8 mouse cellular contexts compared by ENCODE assay signal in genomic region chr6:34862791-34863403, GRCm38 (mm10). TPM values are rescaled to one million over a fixed set of nuclear protein-coding genes. Genes with fewer than 3 reads are reported as not detected.
DNase-seq lines count a peak whose midpoint lies in the region; ATAC-seq and TF ChIP-seq lines count a peak whose summit lies in the region.

Tmem140 (plus strand) TSS chr6:34863146.

- H3K27ac ChIP-seq in kidney, postnatal 0 days, result peak within 1 kb of the TSS; percentile 60
- H3K27ac ChIP-seq in forebrain, embryonic 12.5 days, result no peak within 1 kb of the TSS

- no peaks in the 10 kb centered on the region for H3K36me3 ChIP-seq in kidney, postnatal 0 days (ENCODE audit: insufficient read depth, low read length)
- no peaks in the 10 kb centered on the region for H3K36me3 ChIP-seq in forebrain, embryonic 12.5 days (replicated peaks)

- peak within 1 kb of the TSS; percentile 44; the same call in 1 of the 2 replicates for H3K9ac ChIP-seq in kidney, postnatal 0 days (ENCODE audit: low read depth, low read length)
- H3K9ac ChIP-seq in forebrain, embryonic 12.5 days, result no peak within 1 kb of the TSS

- 14% methylated on average over 11 of the region's 11 CpGs for WGBS in kidney, postnatal 0 days
- 67% methylated on average over 11 of the region's 11 CpGs for WGBS in forebrain, embryonic 12.5 days

- TF ChIP-seq CTCF in kidney, postnatal 0 days (IDR thresholded peaks at IDR 0.05; ENCODE audit: low read depth), result no peak

- H3K4me3 ChIP-seq in kidney, postnatal 0 days (replicated peaks; ENCODE audit: low read depth, low read length), result peak within 1 kb of the TSS; percentile 27
- H3K4me3 ChIP-seq in forebrain, embryonic 12.5 days (replicated peaks), result no peak within 1 kb of the TSS

- DNase-seq in CD8-positive naive resting alpha-beta T cell, adult 2 months (ENCODE audit: low read depth in 2 of 2, low spot score in 2 of 2), result peak; percentile 48 to 60
- DNase-seq in adrenal gland, postnatal 10 days, result peak; percentile 75
- peak; percentile 86 for DNase-seq in heart, adult 8-10 months (ENCODE audit: low spot score)
- peak; percentile 81 for DNase-seq in kidney, postnatal 0 days (ENCODE audit: low spot score)
- no peak for DNase-seq in frontal cortex, postnatal 14 days (ENCODE audit: low spot score in 2 of 2)
- DNase-seq in right cerebral cortex, adult 2 months (ENCODE audit: low spot score in 2 of 2), result no peak

- H3K4me1 ChIP-seq in kidney, postnatal 0 days (replicated peaks; ENCODE audit: insufficient read depth, low read length), result peaks cover 15% of the 10 kb centered on the region
- no peaks in the 10 kb centered on the region for H3K4me1 ChIP-seq in forebrain, embryonic 12.5 days

- H3K9me3 ChIP-seq in kidney, postnatal 0 days (replicated peaks; ENCODE audit: low read length), result no peaks in the 10 kb centered on the region
- H3K9me3 ChIP-seq in forebrain, embryonic 12.5 days, result no peaks in the 10 kb centered on the region

- no peaks in the 10 kb centered on the region for H3K27me3 ChIP-seq in kidney, postnatal 0 days (ENCODE audit: insufficient read depth, low read length)
- no peaks in the 10 kb centered on the region for H3K27me3 ChIP-seq in forebrain, embryonic 12.5 days

- ATAC-seq in kidney, postnatal 0 days (replicated peaks; ENCODE audit: low FRiP score, low read depth), result peak; percentile 72
- ATAC-seq in megakaryocyte progenitor cell, adult 5-6 weeks (replicated peaks; ENCODE audit: poor library complexity), result peak; percentile 54
- ATAC-seq in forebrain, embryonic 12.5 days (ENCODE audit: low FRiP score), result no peak

- H3K4me2 ChIP-seq in kidney, postnatal 0 days (ENCODE audit: low read length), result peak within 1 kb of the TSS; percentile 56
- H3K4me2 ChIP-seq in forebrain, embryonic 12.5 days, result no peak within 1 kb of the TSS

RNA-seq across cellular contexts. Expression of gene Tmem140, which starts in this region (rescaled TPM):
- total RNA-seq in adrenal gland, postnatal 10 days (2021), result 10 to 100 TPM; 23.8 to 34.7 TPM
- total RNA-seq in heart, adult 8-10 months (2022), result 10 to 100 TPM; 17.8 to 27.1 (median 24.5) TPM
- polyA plus RNA-seq in kidney, postnatal 0 days (2015; fragmentation: Nextera tagmentation; extraction: Ambion mirVana), result 6.2 and 7.3 TPM in 2 replicates
- total RNA-seq in megakaryocyte progenitor cell, adult 5-6 weeks (2015), result 0.10 and 1.2 TPM in 2 replicates
- 0.33 and 0.88 TPM in 2 replicates for total RNA-seq in megakaryocyte progenitor cell, adult 5-6 weeks (2017)
- 1.5 and 1.8 TPM in 2 replicates for polyA plus RNA-seq in forebrain, embryonic 12.5 days (2016; fragmentation: Nextera tagmentation; extraction: Ambion mirVana)

Comparison
In these comparisons a context has a peak if more than half of its experiments do, and no peak if none do; other contexts are left out.
1. RNA of gene Tmem140 (total RNA-seq): 23.8 to 34.7 TPM in adrenal gland, postnatal 10 days and 17.8 to 27.1 TPM in heart, adult 8-10 months; 0.10 to 1.2 TPM in megakaryocyte progenitor cell, adult 5-6 weeks; every median in the first group is over 4 times any median in the second.
2. DNase-seq: peak in CD8-positive naive resting alpha-beta T cell, adult 2 months (2 of 2), adrenal gland, postnatal 10 days (single experiment), heart, adult 8-10 months (single experiment) and kidney, postnatal 0 days (single experiment); none in frontal cortex, postnatal 14 days (0 of 2) and right cerebral cortex, adult 2 months (0 of 2).